Mouse (Mus musculus) erythroblast, embryonic 14.5 days (primary cell): ENCODE measurements around the gene Clrn1. TPM values are rescaled to one million over a fixed set of nuclear protein-coding genes. Genes with fewer than 3 reads are reported as not detected.

ENCODE experiments used
- H3K27me3 ChIP-seq: 2 replicates; pipeline ENCODE4 v1.6.1; 2012; ENCODE audit warnings: inconsistent platforms; ENCODE audit not compliant: control insufficient read depth
- H3K36me3 ChIP-seq: 2 replicates; pipeline ENCODE4 v1.6.1; 2012; ENCODE audit warnings: mild to moderate bottlenecking, inconsistent platforms; ENCODE audit not compliant: control insufficient read depth
- H3K4me1 ChIP-seq: 2 replicates; pipeline ENCODE4 v1.6.1; 2012; ENCODE audit warnings: inconsistent platforms; ENCODE audit not compliant: control insufficient read depth
- H3K4me3 ChIP-seq: replicated peaks from 2 replicates; pipeline ENCODE3; 2012; ENCODE audit warnings: moderate library complexity, mild to moderate bottlenecking, inconsistent platforms
- H3K9me3 ChIP-seq: 2 replicates; pipeline ENCODE4 v1.6.1; 2012; ENCODE audit warnings: low read length, inconsistent platforms, mixed read lengths; ENCODE audit not compliant: control insufficient read depth
- GATA1 ChIP-seq: IDR thresholded peaks from 2 replicates; pipeline ENCODE4 v1.6.1; 2012; ENCODE audit warnings: low read length, inconsistent platforms, mixed read lengths
- TAL1 ChIP-seq: IDR thresholded peaks from 3 replicates; pipeline ENCODE4 v1.6.1; 2012; ENCODE audit warnings: low read length, inconsistent platforms, mixed read lengths
- polyA plus RNA-seq: library from polyadenylated mRNA; stranded (reverse); fragments of >175 nt; gene quantifications from 2 replicates; pipeline ENCODE4 v1.2.3, GENCODE M21; 2012

Clrn1 gene
- polyA plus RNA-seq, 1 experiment: not detected

DNA sequence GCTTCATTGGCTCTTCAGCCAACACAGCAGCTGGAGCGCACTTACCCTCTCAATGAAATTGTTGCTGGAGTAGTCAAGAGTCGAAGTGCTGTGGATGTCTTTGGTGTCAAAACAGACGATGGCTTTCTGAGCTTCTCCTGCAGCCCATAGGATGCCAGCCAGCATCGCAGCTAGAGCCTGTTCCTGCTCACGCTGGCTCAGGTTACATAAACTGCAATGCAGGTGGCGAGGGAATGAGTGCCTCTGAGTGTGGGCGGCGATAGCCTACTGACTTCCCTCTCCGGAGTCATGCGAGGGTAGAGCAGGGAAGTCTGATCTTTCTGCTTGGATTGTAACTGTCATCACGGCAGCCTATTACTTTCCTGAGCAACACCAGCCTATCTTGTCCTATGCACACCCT is 74.8 kb downstream of the Clrn1 start:
- TF ChIP-seq TAL1: no peak
- TF ChIP-seq GATA1: no peak
- Histone ChIP-seq H3K27me3 (no peaks in the 10 kb centered on the region), H3K36me3 (no peaks in the 10 kb centered on the region), H3K4me1 (no peaks in the 10 kb centered on the region), H3K9me3 (no peaks in the 10 kb centered on the region), H3K4me3 (no peak overlapping the region)

DNA sequence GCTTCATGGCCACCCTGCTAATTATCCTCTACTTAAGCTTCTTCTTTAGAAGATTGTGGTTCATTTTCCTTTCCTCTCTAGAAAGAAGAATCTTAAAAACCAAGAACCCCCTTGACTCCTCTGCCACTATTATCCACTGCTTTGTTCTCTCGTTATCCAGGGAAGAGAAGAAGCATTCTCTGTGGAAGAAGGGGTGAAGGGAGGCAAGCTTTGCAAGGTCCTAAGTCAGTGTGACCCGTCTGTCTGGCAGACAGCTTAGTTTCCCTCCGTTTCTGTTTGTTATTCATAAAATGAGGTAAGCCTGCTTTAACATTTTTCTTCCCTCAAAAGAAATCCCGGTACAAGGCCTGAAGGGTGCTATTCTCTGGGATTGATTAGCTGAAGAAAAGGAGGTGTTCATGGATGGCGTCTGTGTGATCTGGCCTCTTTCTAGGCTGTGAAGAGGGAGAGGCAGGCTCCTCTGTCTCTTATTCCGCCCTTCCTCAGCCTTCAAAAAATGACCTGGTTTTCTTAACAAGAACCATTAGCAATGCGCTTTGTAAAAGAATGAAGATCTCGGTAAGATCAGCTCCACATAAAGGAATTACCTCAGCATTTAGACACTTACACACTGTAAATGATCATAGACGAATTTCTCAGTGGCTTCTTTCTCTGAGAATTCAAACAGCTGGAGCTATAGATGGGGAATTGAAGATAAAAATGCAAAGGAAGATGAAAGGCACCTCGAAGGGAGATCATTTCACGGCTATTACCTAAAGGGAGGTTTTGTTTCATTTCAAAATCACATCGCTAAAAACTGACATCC is 75.8 kb downstream of the Clrn1 start:
- no peaks in the 10 kb centered on the region for H3K36me3 ChIP-seq
- H3K9me3 ChIP-seq: no peaks in the 10 kb centered on the region
- no peak for TF ChIP-seq TAL1
- no peaks in the 10 kb centered on the region for H3K4me1 ChIP-seq
- no peaks in the 10 kb centered on the region for H3K27me3 ChIP-seq
- H3K4me3 ChIP-seq: no peak overlapping the region

DNA sequence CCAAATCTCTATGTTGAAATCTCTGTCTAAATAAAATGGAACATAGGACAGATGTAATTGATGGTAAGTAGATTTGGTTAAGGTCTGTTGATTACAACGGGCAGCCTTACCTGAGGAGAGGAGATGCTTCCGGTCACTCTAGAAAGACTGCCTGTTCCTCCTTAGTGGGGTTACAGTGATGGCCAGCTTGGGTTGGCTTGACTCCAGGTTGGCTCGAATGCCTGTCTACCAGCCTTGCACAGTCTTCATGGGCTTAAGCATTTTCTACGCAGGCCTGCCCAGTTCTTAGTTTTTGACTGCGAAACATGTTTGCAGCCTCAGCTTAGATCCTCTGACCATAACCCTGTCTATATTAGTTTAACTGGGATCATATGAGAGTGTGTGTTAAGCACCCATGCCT is 76.5 kb downstream of the Clrn1 start:
- Histone ChIP-seq H3K4me3 (no peak overlapping the region), H3K4me1 (no peaks in the 10 kb centered on the region), H3K9me3 (no peaks in the 10 kb centered on the region), H3K27me3 (no peaks in the 10 kb centered on the region), H3K36me3 (no peaks in the 10 kb centered on the region)
- TF ChIP-seq TAL1: no peak
- TF ChIP-seq GATA1: no peak

DNA sequence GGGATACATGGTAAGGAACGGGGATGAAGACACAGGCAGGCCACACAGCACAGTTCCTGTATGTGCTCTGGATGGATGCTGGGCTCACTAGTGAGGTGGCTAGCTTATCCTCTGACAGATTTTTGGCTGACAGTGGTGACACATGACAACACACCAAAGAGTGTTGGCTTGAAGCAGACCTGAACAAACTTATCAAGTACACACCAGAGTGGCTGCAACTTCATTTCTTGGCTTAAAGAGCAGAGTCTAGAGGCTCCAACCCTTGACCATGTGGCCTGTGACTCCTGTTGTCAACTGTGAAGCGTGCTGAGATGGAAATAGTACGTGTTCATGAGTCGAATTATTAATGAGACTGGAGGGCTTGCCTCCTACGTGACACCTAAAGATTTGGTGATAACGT is 80.4 kb downstream of the Clrn1 start:
- Histone ChIP-seq H3K27me3 (no peaks in the 10 kb centered on the region), H3K4me1 (no peaks in the 10 kb centered on the region), H3K36me3 (no peaks in the 10 kb centered on the region), H3K4me3 (no peak overlapping the region), H3K9me3 (no peaks in the 10 kb centered on the region)
- TF ChIP-seq TAL1: no peak
- no peak for TF ChIP-seq GATA1

DNA sequence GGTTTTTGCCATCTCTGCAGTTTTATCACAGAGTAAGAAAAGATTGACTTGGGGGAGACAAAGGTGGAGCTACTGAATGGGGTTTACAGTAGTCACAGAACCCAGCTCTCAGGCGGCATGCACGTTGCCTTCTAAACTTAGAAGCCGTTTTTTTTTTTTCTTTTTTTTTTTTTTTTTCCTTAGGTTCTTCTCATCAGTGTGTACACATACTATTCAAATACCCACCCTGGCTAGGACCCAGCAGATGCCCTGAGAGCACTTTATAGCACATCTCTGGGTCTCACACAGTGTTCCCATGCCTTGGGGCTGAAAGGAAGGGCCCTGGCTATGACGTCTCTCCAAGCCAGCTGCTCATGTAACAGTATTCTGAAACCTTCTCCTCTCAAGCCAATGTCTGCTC is 86.5 kb downstream of the Clrn1 start:
- Histone ChIP-seq H3K4me3 (no peak overlapping the region), H3K27me3 (no peaks in the 10 kb centered on the region), H3K9me3 (no peaks in the 10 kb centered on the region), H3K4me1 (no peaks in the 10 kb centered on the region), H3K36me3 (no peaks in the 10 kb centered on the region)
- TF ChIP-seq GATA1 (no peak), TAL1 (no peak)

DNA sequence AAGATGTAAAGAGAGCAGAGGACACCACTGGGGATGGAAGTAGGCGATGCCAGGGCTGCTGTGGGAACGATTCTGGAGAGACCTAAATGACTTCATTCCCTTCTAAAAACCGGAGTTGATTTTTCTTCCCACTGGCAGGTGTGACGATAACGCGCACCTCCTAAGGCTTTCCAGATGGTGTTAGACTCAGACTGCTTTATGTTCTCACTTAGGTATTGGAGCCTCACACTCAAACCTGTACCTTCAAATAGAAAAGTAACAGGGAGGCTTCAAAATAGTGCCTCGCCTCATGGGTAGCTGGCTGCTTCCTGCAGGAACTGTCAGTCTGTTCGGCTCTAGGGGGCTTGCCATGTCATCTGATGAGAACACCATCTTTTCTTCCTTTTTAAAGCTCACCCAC is 86.9 kb downstream of the Clrn1 start:
- no peak overlapping the region for H3K4me3 ChIP-seq
- H3K4me1 ChIP-seq: no peaks in the 10 kb centered on the region
- H3K9me3 ChIP-seq: no peaks in the 10 kb centered on the region
- no peaks in the 10 kb centered on the region for H3K36me3 ChIP-seq
- H3K27me3 ChIP-seq: no peaks in the 10 kb centered on the region
- TF ChIP-seq TAL1: no peak
- no peak for TF ChIP-seq GATA1

Other genes with a start within 250 kb of the Clrn1 start
- gene Erich6, start 248.1 kb downstream of the Clrn1 start, polyA plus RNA-seq: not detected in 2 replicates
- gene Siah2, start 192.9 kb downstream of the Clrn1 start, polyA plus RNA-seq: 0.12 and 0.19 TPM in 2 replicates
- not detected in 2 replicates for gene Mindy4b-ps, start 63.0 kb downstream of the Clrn1 start, polyA plus RNA-seq
- 0.02 TPM in 1 of 2 replicates, not detected in the other for gene Med12l, start 120.5 kb upstream of the Clrn1 start, polyA plus RNA-seq
- not detected in 2 replicates for gene Gpr171, start 216.5 kb upstream of the Clrn1 start, polyA plus RNA-seq